Mouse (Mus musculus) embryonic fibroblast, embryonic 13.5 days (primary cell): Measurements from ENCODE around the gene Gm35315.

Experiments
- CTCF ChIP-seq: IDR thresholded peaks from 2 replicates; pipeline ENCODE4 v1.5.1; 2011; ENCODE audit warnings: mild to moderate bottlenecking, control low read depth, low read length, moderate library complexity, borderline replicate concordance; ENCODE audit not compliant: insufficient read depth
- POLR2A ChIP-seq: IDR thresholded peaks from 2 replicates; pipeline ENCODE4 v1.6.1; 2011; ENCODE audit warnings: low read depth, mild to moderate bottlenecking, control low read depth, low read length, moderate library complexity

DNA sequence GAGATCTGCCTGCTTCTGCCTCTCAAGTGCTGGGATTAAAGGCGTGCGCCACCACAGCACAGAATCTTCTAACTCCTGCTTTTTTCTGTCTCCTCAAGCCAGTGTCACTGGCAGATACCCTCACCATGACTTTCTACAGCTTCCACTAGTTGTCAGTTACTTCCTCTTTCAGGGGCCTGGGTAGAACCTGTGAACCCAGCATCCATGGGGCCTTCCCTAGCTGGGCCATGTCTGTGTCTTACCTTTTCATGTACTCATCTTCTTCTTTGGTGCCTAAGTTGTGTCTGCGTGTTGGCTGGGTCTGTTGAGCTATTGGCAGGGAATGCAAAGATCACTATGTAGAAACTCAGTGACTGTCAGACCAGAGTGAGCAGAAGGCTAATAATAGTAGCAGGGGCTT, 43.6 kb upstream of the Gm35315 start:
- TF ChIP-seq POLR2A = no peak
- no peak for TF ChIP-seq CTCF
